Mouse (Mus musculus) brain, embryonic 18.5 days (tissue): ENCODE measurements around the gene Cfdp1.
"Not testable (repeated sequence)": the region's sequence is repeated elsewhere in the genome, so short reads cannot be mapped to it uniquely, and the experiment has no call there.

Experiments used
- DNase-seq: peaks from one replicate; pipeline ENCODE4 v3.0.0-alpha.2; 2012; ENCODE audit warnings: low read depth, low spot score

Cfdp1 gene

DNA sequence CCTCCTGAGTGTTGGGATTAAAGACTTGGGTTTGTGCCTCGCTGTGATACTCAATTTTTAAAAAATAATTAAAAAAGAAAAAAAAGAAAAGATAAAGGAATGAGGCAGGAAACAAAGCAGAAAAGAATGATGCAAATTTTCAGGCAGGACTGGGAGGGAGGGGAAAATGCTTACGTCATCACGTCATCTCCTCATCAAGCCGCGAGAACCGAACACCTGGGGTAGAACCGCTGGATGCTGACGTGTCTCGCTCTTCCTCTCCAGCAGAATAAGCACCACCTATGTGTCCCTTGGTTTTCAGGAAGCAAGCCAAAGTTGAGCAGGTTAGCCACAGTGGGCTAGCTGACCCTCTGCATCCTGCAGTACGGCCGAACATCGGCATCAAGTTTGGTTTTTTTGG, 1.9 kb upstream of the Cfdp1 start:
- DNase-seq = no peak

DNA sequence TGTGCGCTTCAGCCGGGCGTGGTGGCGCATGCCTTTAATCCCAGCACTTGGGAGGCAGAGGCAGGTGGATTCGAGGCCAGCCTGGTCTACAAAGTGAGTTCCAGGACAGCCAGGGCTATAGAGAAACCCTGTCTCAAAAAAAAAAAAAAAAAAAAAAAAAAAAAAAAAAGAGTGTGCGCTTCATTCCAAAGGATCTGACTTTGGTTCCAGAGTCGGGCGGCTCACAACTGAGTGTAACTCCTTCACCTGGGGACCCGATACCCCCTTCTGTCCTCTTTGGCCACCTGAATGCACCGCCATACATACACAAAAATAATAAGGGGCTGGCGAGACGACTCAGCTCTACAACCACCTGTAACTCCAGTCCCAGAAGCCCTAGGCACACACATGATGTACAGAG, 872 bp downstream of the Cfdp1 start:
- not testable (repeated sequence) for DNase-seq

DNA sequence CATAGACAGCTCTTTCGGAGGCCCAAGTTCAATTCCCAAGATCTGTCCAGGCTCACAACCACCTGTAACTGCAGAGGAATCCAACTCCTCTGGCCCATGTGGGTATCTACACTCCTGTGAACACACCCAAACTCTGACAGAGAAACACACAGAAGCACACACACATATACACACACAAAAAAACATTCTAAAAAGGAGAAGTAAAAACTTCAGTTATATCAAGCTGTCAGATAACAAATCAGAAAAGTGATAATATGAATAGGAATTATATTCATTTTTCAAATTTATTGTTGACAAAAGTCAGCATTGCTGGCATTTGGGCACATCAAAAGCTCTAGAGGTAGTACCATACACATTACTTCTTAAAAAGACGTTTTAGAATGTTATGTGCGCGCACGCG, 7.3 kb downstream of the Cfdp1 start:
- DNase-seq = no peak

DNA sequence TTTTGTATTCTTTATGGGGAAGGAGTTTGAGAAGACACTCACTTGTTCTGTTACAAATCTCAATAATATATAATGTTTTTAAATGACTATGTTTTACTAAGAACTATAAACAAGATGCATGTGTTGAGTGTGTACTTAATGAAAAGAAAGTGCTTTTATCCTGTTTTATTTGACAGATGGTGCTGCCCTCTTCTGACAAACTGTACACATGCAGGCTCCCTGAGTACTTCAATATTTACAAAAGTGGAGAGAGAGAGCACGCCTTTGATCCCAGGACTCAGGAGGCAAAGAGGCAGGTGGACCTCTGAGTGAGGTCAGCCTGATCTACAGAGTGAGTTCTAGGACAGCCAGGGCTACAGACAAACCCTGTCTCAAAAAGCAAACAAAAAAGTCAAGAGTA, 18.6 kb downstream of the Cfdp1 start:
- DNase-seq = no peak

DNA sequence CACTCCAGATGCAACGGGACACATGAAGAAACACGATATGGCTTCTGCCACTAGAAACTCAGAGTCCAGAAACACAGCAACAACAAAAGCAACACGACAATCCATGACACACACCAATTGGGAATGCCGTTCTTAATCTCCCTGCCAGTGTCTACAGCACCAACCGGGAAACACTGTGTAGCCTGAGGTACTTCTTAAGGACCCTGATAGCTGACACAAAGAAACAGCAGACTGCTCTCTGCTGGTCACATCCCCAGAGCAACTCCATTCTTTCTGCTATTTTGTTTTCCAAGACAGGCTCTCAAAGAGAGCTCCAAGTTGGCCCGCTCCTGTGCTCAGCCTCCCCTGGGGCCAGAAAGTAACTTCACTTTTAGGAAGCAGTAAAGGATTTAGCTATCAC, 20.1 kb downstream of the Cfdp1 start:
- DNase-seq = no peak

DNA sequence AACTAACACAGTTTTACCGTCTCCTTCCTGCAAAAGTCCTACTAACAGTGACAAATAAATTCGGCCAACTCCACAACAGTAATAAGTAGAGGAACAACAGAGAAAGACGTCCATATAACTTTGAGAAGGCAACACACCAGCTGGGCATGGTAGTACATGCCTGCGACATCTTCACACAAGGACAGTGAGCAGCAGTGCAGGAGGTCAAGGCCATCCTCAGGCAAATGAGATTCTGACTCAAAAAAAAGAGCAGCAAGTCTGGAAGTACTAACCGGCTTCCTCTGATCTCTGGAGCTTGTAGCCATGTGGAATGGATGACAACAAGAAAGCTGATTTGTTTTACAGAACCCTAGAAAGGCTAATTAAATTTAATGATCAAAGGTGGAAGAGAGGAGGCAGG, 21.1 kb downstream of the Cfdp1 start:
- no peak for DNase-seq

DNA sequence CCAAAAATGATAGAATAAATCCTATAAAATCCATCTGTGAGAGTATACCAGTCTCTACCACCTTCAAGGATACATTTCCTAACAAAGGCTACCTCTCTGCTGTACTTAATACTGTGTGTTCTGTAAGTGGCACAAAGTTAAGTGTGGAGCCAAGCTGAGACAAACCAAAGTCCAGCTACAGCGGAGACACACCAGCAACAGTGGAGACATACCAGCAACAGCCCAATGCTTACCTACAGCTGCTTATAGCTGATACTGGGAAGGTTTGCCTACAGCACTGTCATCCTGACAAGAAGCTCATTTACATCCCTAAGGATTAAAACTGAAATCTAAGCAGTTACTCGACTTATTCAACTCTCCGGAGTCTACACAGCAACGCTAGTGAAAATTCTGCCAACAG, 22.1 kb downstream of the Cfdp1 start:
- DNase-seq = no peak

DNA sequence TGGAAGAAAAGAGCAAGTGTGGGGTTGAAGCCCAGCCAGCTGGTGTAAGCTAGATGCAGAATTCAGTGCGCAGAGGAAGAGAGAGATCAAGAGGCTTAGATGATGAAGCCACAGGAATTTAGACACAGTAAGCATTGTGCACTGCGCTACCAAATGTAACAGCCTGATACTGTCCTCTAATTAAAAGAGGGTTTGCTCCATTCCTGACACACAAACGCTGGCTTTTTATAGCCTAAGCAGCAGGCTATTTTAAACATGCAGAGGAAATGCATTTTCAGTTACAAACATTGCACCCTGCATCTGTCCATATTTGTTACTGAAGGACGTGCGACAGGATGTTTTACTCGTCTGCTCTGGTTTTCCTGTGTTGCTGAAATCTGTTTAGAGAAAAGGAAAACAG, 25.5 kb downstream of the Cfdp1 start:
- DNase-seq = no peak

DNA sequence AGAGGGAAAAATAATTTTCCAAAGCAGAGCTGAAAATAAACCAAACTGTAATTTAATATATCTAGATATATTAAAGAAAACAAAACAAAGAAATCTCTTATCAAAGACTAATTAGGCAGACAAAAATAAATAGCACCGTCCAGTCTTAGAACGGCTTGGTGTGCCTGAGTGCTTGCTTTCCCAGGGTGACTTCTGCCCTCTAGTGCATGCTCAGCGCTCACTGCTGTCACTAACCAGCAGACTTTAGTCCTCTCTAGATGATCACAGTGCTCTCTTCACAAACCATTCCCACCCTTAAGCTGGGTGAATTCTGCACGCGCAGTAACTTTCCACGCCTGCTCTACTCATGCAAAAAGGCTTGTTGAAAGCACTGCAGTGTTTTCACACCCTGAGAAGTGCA, 28.9 kb downstream of the Cfdp1 start:
- no peak for DNase-seq

DNA sequence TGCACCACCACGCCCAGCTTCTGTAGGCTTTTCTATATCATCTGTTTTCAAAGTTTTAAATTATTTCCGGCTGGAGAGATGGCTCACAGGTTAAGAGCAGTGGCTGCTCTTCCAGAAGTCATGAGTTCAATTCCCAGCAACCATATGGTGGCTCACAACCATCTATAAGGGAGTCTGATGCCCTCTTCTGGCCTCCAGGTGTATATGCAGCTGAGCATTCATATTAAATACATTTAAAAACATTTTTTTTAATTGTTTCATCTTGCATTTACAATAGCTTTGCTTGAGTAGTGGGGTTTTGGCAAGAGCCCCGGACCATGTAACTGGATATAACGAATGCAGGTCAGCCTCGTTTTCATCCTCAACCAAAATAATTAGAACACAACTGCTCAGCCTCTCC, 29.8 kb downstream of the Cfdp1 start:
- no peak for DNase-seq

DNA sequence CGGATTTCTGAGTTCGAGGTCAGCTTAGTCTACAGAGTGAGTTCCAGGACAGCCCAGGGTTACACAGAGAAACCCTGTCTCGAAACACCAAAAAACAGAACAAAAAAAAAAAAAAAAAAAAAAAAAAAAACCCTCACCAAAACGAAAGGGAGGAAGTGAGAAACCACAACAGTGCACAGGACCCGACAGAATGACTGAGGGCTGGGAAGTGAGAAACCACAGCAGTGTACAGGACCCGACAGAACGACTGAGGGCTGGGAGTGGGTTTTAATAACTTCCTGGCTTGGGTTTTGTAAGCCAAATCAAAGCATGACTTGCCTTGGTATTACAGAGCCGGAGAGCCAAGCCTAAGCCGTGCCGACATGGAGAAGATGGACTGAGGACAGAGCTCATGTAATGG, 32.9 kb downstream of the Cfdp1 start:
- no peak for DNase-seq

DNA sequence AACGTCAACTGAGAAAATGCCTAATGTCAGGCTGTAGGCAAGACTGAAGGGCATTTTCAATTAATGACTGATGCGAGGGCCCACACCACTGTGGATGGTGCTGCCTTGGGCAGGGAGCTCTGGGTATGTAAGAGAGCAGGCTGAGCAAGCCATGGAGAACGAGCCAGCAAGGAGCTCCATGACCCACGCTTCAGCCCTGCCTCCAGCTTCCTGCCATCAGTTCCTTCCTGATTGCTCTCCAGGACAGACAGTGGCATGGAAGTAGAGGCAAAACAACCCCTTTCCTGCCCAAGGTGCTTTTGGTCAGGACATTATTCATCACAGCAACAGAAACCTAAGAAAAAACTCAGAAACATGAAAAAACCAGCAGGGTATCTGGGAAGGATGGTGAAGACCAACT, 33.4 kb downstream of the Cfdp1 start:
- no peak for DNase-seq

DNA sequence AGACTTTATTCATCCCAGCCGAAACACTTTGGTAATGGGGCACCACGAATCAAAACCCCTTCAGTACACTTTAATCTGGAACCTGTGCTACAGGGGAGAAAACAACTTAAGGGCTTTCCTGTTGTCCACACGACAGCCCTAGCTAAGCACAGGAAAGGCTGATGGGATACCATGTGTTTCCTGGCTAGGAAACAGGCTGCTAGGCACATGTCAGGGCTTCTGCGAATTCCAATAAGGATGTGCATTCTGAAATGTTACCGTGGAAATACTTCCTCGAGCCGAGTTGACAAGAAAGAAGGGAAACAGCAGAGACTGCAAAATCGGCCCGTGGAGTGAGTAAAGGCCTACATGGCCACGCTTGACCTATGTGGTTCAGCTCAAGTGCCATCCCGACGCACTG, 34.1 kb downstream of the Cfdp1 start:
- no peak for DNase-seq

DNA sequence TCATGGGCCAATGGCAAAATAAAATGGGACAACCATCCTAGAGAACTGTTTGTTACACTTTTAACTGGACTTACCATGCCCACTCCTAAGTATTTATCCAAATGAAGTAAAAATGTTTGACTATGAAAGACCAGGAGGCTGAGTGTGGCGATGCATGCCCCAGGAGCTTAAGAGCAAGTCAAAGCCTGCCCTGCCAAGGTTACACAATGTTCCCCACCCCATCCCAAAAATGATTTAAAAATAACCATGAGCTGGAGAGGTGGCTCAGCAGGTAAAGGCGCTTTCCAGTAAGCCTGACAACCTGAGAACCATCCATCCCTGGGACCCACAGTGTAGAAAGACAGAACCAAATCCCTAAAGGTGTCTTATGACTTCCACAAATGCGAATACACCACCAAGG, 35.5 kb downstream of the Cfdp1 start:
- no peak for DNase-seq

DNA sequence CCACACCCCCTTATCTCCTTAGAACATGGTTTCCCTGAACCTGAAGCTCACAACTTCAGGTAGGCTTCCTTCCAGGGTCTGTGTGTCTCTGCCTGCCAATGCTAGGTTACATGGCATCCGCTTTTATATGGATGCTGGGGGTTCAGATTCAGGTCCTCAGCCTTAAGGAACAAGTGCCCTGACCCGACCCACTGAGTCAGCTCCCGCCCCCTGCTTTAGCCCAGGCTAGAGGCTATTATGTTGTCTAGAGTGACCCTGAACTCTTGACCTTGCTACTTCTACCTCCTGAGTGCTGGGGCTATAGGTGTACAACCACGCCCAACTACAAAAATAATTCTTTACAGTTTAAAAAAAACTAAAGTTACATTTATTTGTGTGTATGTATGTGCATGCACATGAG, 39.0 kb downstream of the Cfdp1 start:
- no peak for DNase-seq

DNA sequence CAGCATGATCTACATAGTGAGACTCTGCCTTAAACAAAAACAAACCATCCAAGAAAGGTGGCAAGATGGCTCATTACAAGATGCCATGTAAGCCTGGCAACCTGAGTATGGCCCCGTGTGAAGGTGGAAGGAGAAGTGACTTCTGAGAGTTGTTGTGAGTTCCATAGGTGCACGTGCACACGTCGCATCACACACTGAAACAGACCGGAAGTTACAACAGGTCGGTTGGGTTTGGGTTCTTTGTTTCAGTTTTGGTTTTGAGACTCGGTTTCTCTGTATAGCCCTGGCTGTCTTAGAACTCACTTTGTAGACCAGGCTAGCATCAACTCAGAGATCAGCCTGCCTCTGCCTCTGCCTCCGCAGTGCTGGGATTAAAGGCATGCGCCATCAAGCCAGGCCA, 40.3 kb downstream of the Cfdp1 start:
- DNase-seq = no peak

DNA sequence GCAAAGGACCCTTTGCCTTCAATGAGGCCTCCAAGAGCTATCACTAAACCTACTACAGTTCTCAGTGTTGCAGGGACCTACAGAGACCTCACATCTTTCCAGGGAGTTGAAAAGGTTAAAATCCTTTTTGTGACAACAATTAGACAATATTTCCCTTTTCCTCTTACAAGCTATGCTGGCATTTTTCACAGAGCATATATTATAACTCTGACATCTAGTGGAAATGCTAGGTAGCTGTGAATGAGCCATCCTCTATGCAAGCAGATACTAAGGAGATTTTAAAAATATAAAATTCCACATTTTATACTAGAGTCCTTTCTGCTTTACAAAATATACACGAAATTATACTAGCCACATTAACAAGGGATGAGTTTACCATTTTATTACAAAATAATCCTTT, 41.3 kb downstream of the Cfdp1 start:
- no peak for DNase-seq

DNA sequence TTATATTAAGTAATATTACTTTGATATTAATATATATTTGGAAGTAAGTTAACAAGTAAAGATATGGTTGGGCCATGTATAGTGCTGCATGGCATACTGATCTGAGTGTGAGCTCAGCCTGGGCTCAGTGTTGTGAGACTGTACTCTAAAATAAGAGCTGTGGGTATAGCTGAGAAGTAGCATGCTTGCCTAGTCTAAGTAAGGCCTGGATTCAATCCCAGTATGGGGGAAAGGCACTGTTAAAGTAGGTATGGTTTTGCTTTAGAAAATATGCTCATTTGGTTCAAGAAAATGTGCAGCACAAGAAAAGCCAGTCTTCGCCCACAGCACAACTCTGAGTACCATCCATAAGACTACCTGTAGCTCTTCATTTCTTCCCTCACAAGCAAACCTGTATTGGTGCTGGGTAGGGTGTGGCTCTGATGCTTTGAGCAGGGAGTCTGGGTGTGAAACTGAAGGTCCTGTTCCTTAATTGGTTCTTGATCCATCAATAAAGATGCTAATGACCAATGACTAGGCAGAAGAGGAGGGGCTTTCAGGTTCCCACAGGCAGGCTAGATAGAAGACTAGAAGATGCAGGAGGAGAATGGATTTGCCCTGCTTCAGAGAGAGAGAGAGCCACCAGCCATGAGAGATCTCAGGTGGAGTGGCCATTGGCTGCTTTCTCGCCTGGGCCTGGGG, 43.3 kb downstream of the Cfdp1 start:
- DNase-seq = no peak

DNA sequence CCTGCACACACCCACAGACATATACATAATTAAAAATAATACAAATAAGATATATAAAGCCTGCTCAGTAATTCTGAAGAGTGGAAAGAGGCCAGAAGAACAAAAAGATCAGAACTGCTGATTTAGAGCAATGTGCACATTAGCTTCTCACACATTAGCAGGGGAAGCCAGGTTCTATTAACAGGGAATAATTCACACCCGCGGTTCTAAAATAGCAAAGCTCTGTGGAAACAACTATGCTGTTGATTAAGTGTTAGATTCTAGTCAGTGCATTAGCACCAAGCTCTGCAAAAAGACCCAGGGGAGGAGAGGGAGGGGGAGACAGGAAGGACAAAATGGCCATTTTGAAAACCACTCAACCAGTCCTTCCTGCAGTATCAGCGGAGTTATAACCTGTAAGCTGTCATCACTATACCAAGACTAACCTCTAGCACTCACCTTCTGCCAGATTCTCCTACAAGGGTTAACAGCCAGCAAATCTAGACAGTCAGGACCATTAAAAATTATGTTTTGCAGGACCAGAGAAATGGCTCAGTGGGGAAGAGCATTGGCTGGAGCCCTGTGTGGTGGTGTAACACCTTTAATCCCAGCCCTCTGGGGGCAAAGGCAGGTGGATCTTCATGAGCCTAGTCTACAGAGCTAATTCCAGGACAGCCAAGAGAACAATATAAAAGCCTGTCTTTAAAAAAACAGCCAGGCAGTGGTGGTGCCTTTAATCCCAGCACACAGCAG, 45.0 kb downstream of the Cfdp1 start:
- DNase-seq = no peak

DNA sequence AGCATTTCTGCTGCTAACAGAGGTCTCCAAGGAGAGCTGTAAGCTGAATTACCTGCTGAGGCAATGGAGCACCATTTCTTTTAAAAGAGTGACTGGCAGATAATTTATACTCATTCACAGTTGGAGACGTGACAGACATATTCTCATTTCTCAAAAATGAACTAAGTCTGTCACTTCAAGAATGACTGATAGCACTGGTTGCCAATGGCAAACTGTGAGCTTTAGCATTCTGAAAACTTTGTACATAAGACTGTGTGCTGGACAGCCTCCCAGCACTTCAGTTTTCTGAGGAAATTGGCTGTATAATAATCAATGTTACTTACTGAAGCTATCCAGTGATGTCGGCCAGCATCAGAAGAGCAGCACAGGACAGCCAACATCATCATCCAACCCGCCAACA, 46.1 kb downstream of the Cfdp1 start:
- no peak for DNase-seq

DNA sequence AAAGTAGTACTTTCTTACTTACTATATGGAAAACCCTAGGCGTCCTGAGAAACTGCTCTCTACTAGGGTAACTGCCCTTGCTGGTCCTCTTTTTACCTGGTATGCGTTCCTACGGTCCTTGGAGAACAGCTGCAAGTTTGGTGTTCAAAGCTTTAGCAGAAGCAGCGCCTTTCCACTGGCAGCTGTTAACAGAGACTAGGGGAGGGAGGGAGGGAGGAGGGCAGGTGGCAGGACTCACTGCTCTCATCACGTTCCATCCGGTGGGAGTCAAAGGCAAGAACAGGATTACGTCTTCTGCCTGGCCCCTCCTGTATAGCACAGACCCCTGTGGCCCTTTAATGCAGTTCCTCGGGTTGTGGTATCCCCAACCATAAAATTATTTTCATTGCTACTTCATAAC, 50.7 kb downstream of the Cfdp1 start:
- no peak for DNase-seq

DNA sequence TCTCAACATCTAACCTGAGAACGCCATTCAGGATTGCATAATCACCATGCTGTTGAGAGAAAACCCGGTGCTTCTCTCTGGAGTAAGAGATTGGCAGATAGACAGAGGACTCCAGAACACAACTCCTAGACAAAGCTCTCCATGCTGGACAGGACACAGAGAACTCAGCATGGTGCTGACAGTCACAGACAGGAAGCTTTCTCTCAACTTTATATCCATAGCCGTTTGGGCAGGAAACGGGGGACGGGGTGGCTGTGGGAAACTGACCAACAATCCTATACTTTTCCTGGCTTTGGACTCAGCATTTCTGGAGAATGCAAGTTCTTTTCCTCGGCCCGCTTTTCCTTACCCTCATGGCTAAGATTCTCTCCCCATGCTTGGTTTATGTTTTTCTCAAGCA, 51.8 kb downstream of the Cfdp1 start:
- DNase-seq = no peak

DNA sequence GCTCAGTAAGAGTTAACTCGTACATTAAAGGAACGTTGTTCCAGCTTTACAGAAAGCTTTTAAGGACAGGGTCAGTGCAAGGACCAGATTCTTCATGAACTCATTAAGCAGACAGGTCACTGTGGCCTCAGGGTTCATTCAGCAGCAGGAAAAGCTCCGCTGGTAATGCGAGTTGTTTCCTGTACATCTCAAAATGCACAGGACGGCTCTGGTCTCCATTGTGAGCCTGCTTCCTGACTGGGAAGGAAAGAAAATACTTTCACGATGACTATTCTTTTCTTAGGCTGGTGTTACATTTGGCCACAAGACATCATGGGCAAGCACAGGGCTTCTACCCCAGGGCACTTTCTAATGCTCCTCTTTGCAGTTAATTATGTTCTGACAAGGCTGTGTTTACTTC, 52.6 kb downstream of the Cfdp1 start:
- no peak for DNase-seq

DNA sequence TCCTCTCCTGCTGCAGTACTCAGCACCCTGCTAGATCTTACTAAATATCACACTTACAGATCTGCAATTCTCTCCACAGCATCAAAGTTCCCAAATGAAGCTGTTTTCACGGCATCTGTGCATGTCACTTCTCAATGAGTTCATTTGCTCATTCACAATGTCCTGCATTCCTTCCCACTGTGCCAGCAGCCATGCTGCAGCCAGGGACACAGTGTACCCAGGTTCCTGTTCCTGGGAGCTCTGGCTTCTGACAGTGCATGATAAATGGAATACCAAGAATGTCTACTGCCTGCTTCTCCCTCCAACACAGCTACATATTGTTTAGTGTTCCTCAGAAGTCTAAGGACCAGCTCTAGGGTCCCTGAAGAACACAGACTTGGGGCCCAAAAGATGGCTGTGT, 57.6 kb downstream of the Cfdp1 start:
- no peak for DNase-seq
